Mouse (Mus musculus) intestine, postnatal 0 days (tissue): ENCODE measurements around the gene Hspg2. TPM values are rescaled to one million over a fixed set of nuclear protein-coding genes. Genes with fewer than 3 reads are reported as not detected.
A peak's percentile ranks its signal among the peaks of the same experiment; 100 is the strongest.
"Not testable (repeated sequence)": the region's sequence is repeated elsewhere in the genome, so short reads cannot be mapped to it uniquely, and the experiment has no call there.

Experiments
- ATAC-seq: fragments of 200-750 bp; cut with Nextera tagmentation; 2 replicates; pipeline ENCODE4 v1.8.0; 2017; ENCODE audit warnings: mild to moderate bottlenecking, moderate TSS enrichment, moderate library complexity
- H3K27ac ChIP-seq: fragments of 300-500 bp; sonication (generic); 2 replicates; pipeline ENCODE4 v1.5.1; 2014; ENCODE audit warnings: mild to moderate bottlenecking, low read depth, low read length, moderate library complexity
- H3K27me3 ChIP-seq: fragments of 300-500 bp; sonication (generic); replicated peaks from 2 replicates; pipeline ENCODE4 v1.6.1; 2014; ENCODE audit warnings: low read length, mixed read lengths; ENCODE audit not compliant: control insufficient read depth, insufficient read depth
- H3K36me3 ChIP-seq: fragments of 300-500 bp; sonication (generic); 2 replicates; pipeline ENCODE4 v1.6.1; 2014; ENCODE audit warnings: mild to moderate bottlenecking, moderate library complexity; ENCODE audit not compliant: control insufficient read depth, insufficient read depth
- H3K4me1 ChIP-seq: fragments of 300-500 bp; sonication (generic); replicated peaks from 2 replicates; pipeline ENCODE4 v1.6.1; 2014; ENCODE audit warnings: antibody characterized with exemption, low read length, mixed read lengths; ENCODE audit not compliant: control insufficient read depth, insufficient read depth
- H3K4me2 ChIP-seq: fragments of 300-500 bp; sonication (generic); replicated peaks from 2 replicates; pipeline ENCODE4 v1.6.1; 2014; ENCODE audit warnings: low read depth, mild to moderate bottlenecking, moderate library complexity
- H3K4me3 ChIP-seq: fragments of 300-500 bp; sonication (generic); 2 replicates; pipeline ENCODE4 v1.5.1; 2014; ENCODE audit warnings: low read depth, low read length
- H3K9ac ChIP-seq: fragments of 300-500 bp; sonication (generic); 2 replicates; pipeline ENCODE4 v1.6.1; 2014; ENCODE audit warnings: mild to moderate bottlenecking, low read depth, low read length
- H3K9me3 ChIP-seq: fragments of 300-500 bp; sonication (generic); 2 replicates; pipeline ENCODE4 v1.6.1; 2016; ENCODE audit warnings: mixed run types; ENCODE audit not compliant: control insufficient read depth
- CTCF ChIP-seq: sonication (generic); IDR thresholded peaks from 2 replicates; pipeline ENCODE4 v1.5.1; 2016; ENCODE audit warnings: low read depth, mild to moderate bottlenecking, control low read depth, antibody characterized with exemption, moderate library complexity
- WGBS: fragments of 180-500 bp; shearing (Covaris S2); extraction: QIAGEN DNeasy Blood & Tissue Kit; methylation state at CpG from one replicate; pipeline ENCODE4 v1.1.7; 2014; 5-methylcytosine and 5-hydroxymethylcytosine counted together
- polyA plus RNA-seq: library from polyadenylated mRNA; unstranded; fragments of >200 nt; fragmentation: Nextera tagmentation; extraction: Ambion mirVana; gene quantifications from 2 replicates; pipeline ENCODE4 v1.2.1, GENCODE M21; 2015

Gene Hspg2
- polyA plus RNA-seq, result 16.3 and 16.4 TPM in 2 replicates

- ATAC-seq, result peak; percentile 86
- peak within 1 kb of the TSS; percentile 75 for H3K9ac ChIP-seq
- no peaks in the 10 kb centered on the region for H3K36me3 ChIP-seq
- peak; percentile 45 for TF ChIP-seq CTCF
- H3K4me3 ChIP-seq, result peak within 1 kb of the TSS; percentile 64
- H3K4me1 ChIP-seq, result no peaks in the 10 kb centered on the region
- no peaks in the 10 kb centered on the region for H3K27me3 ChIP-seq
- under 1% methylated on average over 60 of the region's 72 CpGs for WGBS
- no peak within 1 kb of the TSS; the same call in 1 of the 2 replicates for H3K27ac ChIP-seq
- H3K4me2 ChIP-seq, result peak within 1 kb of the TSS; percentile 92
- H3K9me3 ChIP-seq, result no peaks in the 10 kb centered on the region
These were observed at the start of gene Hspg2 for GRCm38 (mm10) chr4:137468260-137469080. Gene Hspg2, plus strand, starts transcription at chr4:137468769.

GRCm38 (mm10) chr4:137430502-137430901 is 38.1 kb upstream of the Hspg2 start, which contains the start of gene Cela3b:
Gene Cela3b, minus strand, starts transcription at chr4:137430540.
- 39% methylated on average over 4 of the region's 4 CpGs for WGBS
- peak; percentile 44; the same call in 1 of the 2 replicates for ATAC-seq
- no peaks in the 10 kb centered on the region for H3K36me3 ChIP-seq
- H3K4me1 ChIP-seq, result no peaks in the 10 kb centered on the region
- H3K9me3 ChIP-seq, result no peaks in the 10 kb centered on the region
- H3K27me3 ChIP-seq, result no peaks in the 10 kb centered on the region
- no peak within 1 kb of the TSS for H3K4me2 ChIP-seq
- no peak within 1 kb of the TSS for H3K27ac ChIP-seq
- no peak within 1 kb of the TSS for H3K4me3 ChIP-seq
- no peak within 1 kb of the TSS for H3K9ac ChIP-seq
- TF ChIP-seq CTCF, result no peak

- 63% methylated on average over 10 of the region's 10 CpGs for WGBS
- H3K9ac ChIP-seq, H3K9me3 ChIP-seq, H3K36me3 ChIP-seq, H3K27me3 ChIP-seq, H3K27ac ChIP-seq, ATAC-seq, H3K4me3 ChIP-seq, H3K4me1 ChIP-seq, H3K4me2 ChIP-seq: not testable (repeated sequence)
These were observed 35.6 kb upstream of the Hspg2 start for GRCm38 (mm10) chr4:137432700-137433550.

GRCm38 (mm10) chr4:137436979-137437669 is 31.4 kb upstream of the Hspg2 start:
- 87% methylated on average over 8 of the region's 8 CpGs for WGBS
- Histone ChIP-seq H3K9me3 (no peaks in the 10 kb centered on the region), H3K27ac (no peak overlapping the region), H3K36me3 (no peaks in the 10 kb centered on the region), H3K27me3 (no peaks in the 10 kb centered on the region), H3K4me3 (no peak overlapping the region), H3K9ac (no peak overlapping the region), H3K4me1 (no peaks in the 10 kb centered on the region), H3K4me2 (no peak overlapping the region)
- TF ChIP-seq CTCF, result no peak
- ATAC-seq, result no peak

- Histone ChIP-seq H3K36me3 (no peaks in the 10 kb centered on the region), H3K9me3 (no peaks in the 10 kb centered on the region), H3K4me1 (no peaks in the 10 kb centered on the region), H3K9ac (no peak overlapping the region), H3K4me3 (no peak overlapping the region), H3K4me2 (no peak overlapping the region), H3K27me3 (no peaks in the 10 kb centered on the region), H3K27ac (no peak overlapping the region)
- WGBS, result 80% methylated on average over 8 of the region's 8 CpGs
- ATAC-seq, result peak; percentile 36
- no peak for TF ChIP-seq CTCF
These were observed 29.7 kb upstream of the Hspg2 start for GRCm38 (mm10) chr4:137438842-137439241.

- WGBS, result 92% methylated on average over 4 of the region's 4 CpGs
- TF ChIP-seq CTCF, result peak; percentile 37
- Histone ChIP-seq H3K9ac (no peak overlapping the region), H3K4me1 (no peaks in the 10 kb centered on the region), H3K9me3 (no peaks in the 10 kb centered on the region), H3K36me3 (no peaks in the 10 kb centered on the region), H3K4me3 (no peak overlapping the region), H3K27me3 (no peaks in the 10 kb centered on the region), H3K27ac (no peak overlapping the region), H3K4me2 (no peak overlapping the region)
- no peak for ATAC-seq
These were observed 27.2 kb upstream of the Hspg2 start for GRCm38 (mm10) chr4:137441332-137441731.
